Mouse (Mus musculus) embryonic facial prominence, embryonic 10.5 days (tissue): Measurements from ENCODE around the gene Anapc5. TPM values are rescaled to one million over a fixed set of nuclear protein-coding genes. Genes with fewer than 3 reads are reported as not detected.

ENCODE experiments used
- DNase-seq: peaks from one replicate; pipeline ENCODE4 v3.0.0-alpha.2; 2017; ENCODE audit warnings: low spot score
- H3K27ac ChIP-seq: fragments of 300-500 bp; sonication (generic); replicated peaks from 2 replicates; pipeline ENCODE4 v1.5.1; 2016; ENCODE audit warnings: mild to moderate bottlenecking
- H3K27me3 ChIP-seq: fragments of 300-500 bp; sonication (generic); replicated peaks from 2 replicates; pipeline ENCODE4 v1.6.1; 2016; ENCODE audit warnings: low read depth, mild to moderate bottlenecking; ENCODE audit not compliant: poor library complexity, severe bottlenecking
- H3K36me3 ChIP-seq: fragments of 300-500 bp; sonication (generic); replicated peaks from 2 replicates; pipeline ENCODE4 v1.6.1; 2016; ENCODE audit warnings: mild to moderate bottlenecking, moderate library complexity
- H3K4me1 ChIP-seq: fragments of 300-500 bp; sonication (generic); 2 replicates; pipeline ENCODE4 v1.6.1; 2016
- H3K4me3 ChIP-seq: fragments of 300-500 bp; sonication (generic); 2 replicates; pipeline ENCODE4 v1.5.1; 2016; ENCODE audit warnings: mild to moderate bottlenecking, moderate library complexity
- H3K9me3 ChIP-seq: fragments of 300-500 bp; sonication (generic); 2 replicates; pipeline ENCODE4 v1.6.1; 2016; ENCODE audit warnings: mild to moderate bottlenecking
- WGBS: fragments of 180-500 bp; shearing (Covaris S2); methylation state at CpG from one replicate; pipeline ENCODE4 v1.1.7; 2016; 5-methylcytosine and 5-hydroxymethylcytosine counted together
- polyA plus RNA-seq: library from polyadenylated mRNA; unstranded; fragments of >200 nt; fragmentation: Nextera tagmentation; extraction: Ambion mirVana; gene quantifications from 2 replicates; pipeline ENCODE4 v1.2.1, GENCODE M21; 2016

The Anapc5 gene
- polyA plus RNA-seq, 1 experiment from 2014 or later, result 477 TPM

- Histone ChIP-seq H3K27ac (no peak overlapping the region), H3K4me3 (no peak overlapping the region), H3K9me3 (no peaks in the 10 kb centered on the region), H3K27me3 (no peaks in the 10 kb centered on the region), H3K4me1 (0 out of 2 replicates have a peak, but pooled peaks cover 5% of the 10 kb centered on the region), H3K36me3 (peaks cover 88% of the 10 kb centered on the region)
- DNase-seq, result no peak
- WGBS, result 96% methylated on average over 2 of the region's 2 CpGs
Measured at GRCm38 (mm10) chr5:122788696-122789095, 32.4 kb downstream of the Anapc5 start.

- DNase-seq, result no peak
- Histone ChIP-seq H3K9me3 (no peaks in the 10 kb centered on the region), H3K27me3 (no peaks in the 10 kb centered on the region), H3K4me3 (no peak overlapping the region), H3K36me3 (peaks cover 63% of the 10 kb centered on the region), H3K4me1 (0 out of 2 replicates have a peak, but pooled peaks cover 5% of the 10 kb centered on the region), H3K27ac (no peak overlapping the region)
- 70% methylated on average over 12 of the region's 12 CpGs for WGBS
Measured at GRCm38 (mm10) chr5:122786035-122786819, 34.9 kb downstream of the Anapc5 start.

GRCm38 (mm10) chr5:122783726-122784406, 37.3 kb downstream of the Anapc5 start:
- Histone ChIP-seq H3K9me3 (no peaks in the 10 kb centered on the region), H3K36me3 (peaks cover 39% of the 10 kb centered on the region)
- 71% methylated on average over 14 of the region's 14 CpGs for WGBS

GRCm38 (mm10) chr5:122782066-122782465, 39.1 kb downstream of the Anapc5 start:
- Histone ChIP-seq H3K9me3 (no peaks in the 10 kb centered on the region), H3K4me1 (peaks cover 25% of the 10 kb centered on the region), H3K4me3 (no peak overlapping the region), H3K36me3 (peaks cover 21% of the 10 kb centered on the region), H3K27ac (no peak overlapping the region), H3K27me3 (0 out of 2 replicates have a peak, but pooled peaks cover 6% of the 10 kb centered on the region)
- DNase-seq, result no peak
- 64% methylated on average over 1 of the region's 1 CpGs for whole genome bisulfite sequencing

More at GRCm38 (mm10) chr5:122783726-122784406, 37.3 kb downstream of the Anapc5 start:
- 0 out of 2 replicates have a peak, but pooled peaks cover 4% of the 10 kb centered on the region for H3K27me3 ChIP-seq
- peak overlapping the region; percentile 10; the same call in 1 of the 2 replicates for H3K27ac ChIP-seq
- DNase-seq, result no peak
- no peak overlapping the region for H3K4me3 ChIP-seq
- H3K4me1 ChIP-seq, result peaks cover 15% of the 10 kb centered on the region; the same call in 1 of the 2 replicates

- WGBS, result 89% methylated on average over 19 of the region's 19 CpGs
Measured at GRCm38 (mm10) chr5:122780791-122781432, 40.2 kb downstream of the Anapc5 start.

GRCm38 (mm10) chr5:122779277-122779834, 41.8 kb downstream of the Anapc5 start, which contains the start of gene Camkk2:
Gene Camkk2 (minus strand): TSS chr5:122779409.
- Histone ChIP-seq H3K36me3 (0 out of 2 replicates have a peak, but pooled peaks cover 9% of the 10 kb centered on the region), H3K27ac (peak within 1 kb of the TSS; percentile 93), H3K27me3 (0 out of 2 replicates have a peak, but pooled peaks cover 6% of the 10 kb centered on the region), H3K4me1 (peaks cover 24% of the 10 kb centered on the region), H3K4me3 (peak within 1 kb of the TSS; percentile 90), H3K9me3 (no peaks in the 10 kb centered on the region)
- DNase-seq, result peak; percentile 89
- WGBS, result under 1% methylated on average over 63 of the region's 63 CpGs

More at GRCm38 (mm10) chr5:122780791-122781432, 40.2 kb downstream of the Anapc5 start:
- no peak overlapping the region for H3K27ac ChIP-seq
- no peak overlapping the region for H3K4me3 ChIP-seq
- 0 out of 2 replicates have a peak, but pooled peaks cover 6% of the 10 kb centered on the region for H3K27me3 ChIP-seq
- DNase-seq, result no peak
- H3K36me3 ChIP-seq, result peaks cover 10% of the 10 kb centered on the region
- no peaks in the 10 kb centered on the region for H3K9me3 ChIP-seq
- peaks cover 25% of the 10 kb centered on the region for H3K4me1 ChIP-seq

GRCm38 (mm10) chr5:122778231-122779226, 42.6 kb downstream of the Anapc5 start:
- H3K36me3 ChIP-seq, result peaks cover 14% of the 10 kb centered on the region; the same call in 1 of the 2 replicates
- H3K9me3 ChIP-seq, result no peaks in the 10 kb centered on the region; the same call in 1 of the 2 replicates
- DNase-seq, result peak; percentile 65
- H3K27me3 ChIP-seq, result 0 out of 2 replicates have a peak, but pooled peaks cover 6% of the 10 kb centered on the region
- peak overlapping the region; percentile 90 for H3K4me3 ChIP-seq
- 2% methylated on average over 55 of the region's 55 CpGs for WGBS
- peaks cover 20% of the 10 kb centered on the region for H3K4me1 ChIP-seq
- peak overlapping the region; percentile 93 for H3K27ac ChIP-seq

GRCm38 (mm10) chr5:122777322-122777721, 43.8 kb downstream of the Anapc5 start:
- Histone ChIP-seq H3K27ac (no peak overlapping the region), H3K9me3 (peaks cover 8% of the 10 kb centered on the region; the same call in 1 of the 2 replicates), H3K4me3 (no peak overlapping the region), H3K36me3 (peaks cover 26% of the 10 kb centered on the region), H3K4me1 (peaks cover 20% of the 10 kb centered on the region), H3K27me3 (0 out of 2 replicates have a peak, but pooled peaks cover 6% of the 10 kb centered on the region)
- DNase-seq, result no peak
- WGBS, result 59% methylated on average over 2 of the region's 2 CpGs

GRCm38 (mm10) chr5:122775646-122776286, 45.4 kb downstream of the Anapc5 start:
- no peak for DNase-seq
- 83% methylated on average over 14 of the region's 14 CpGs for WGBS
- Histone ChIP-seq H3K4me1 (peaks cover 23% of the 10 kb centered on the region), H3K27ac (no peak overlapping the region), H3K9me3 (peaks cover 8% of the 10 kb centered on the region; the same call in 1 of the 2 replicates), H3K36me3 (peaks cover 28% of the 10 kb centered on the region), H3K4me3 (no peak overlapping the region; the same call in 1 of the 2 replicates), H3K27me3 (0 out of 2 replicates have a peak, but pooled peaks cover 6% of the 10 kb centered on the region)

GRCm38 (mm10) chr5:122774743-122775611, 46.2 kb downstream of the Anapc5 start:
- Histone ChIP-seq H3K4me3 (no peak overlapping the region; the same call in 1 of the 2 replicates), H3K27me3 (0 out of 2 replicates have a peak, but pooled peaks cover 2% of the 10 kb centered on the region), H3K36me3 (peaks cover 29% of the 10 kb centered on the region), H3K27ac (no peak overlapping the region), H3K9me3 (peaks cover 8% of the 10 kb centered on the region; the same call in 1 of the 2 replicates), H3K4me1 (peaks cover 28% of the 10 kb centered on the region)
- DNase-seq, result no peak
- 80% methylated on average over 28 of the region's 28 CpGs for WGBS
